Mouse (Mus musculus) brown adipose tissue, adult 24 weeks (tissue): ENCODE measurements around the gene Gm13090. TPM values are rescaled to one million over a fixed set of nuclear protein-coding genes. Genes with fewer than 3 reads are reported as not detected.

Experiments used
- H3K27ac ChIP-seq: fragments of 200-500 bp; replicated peaks from 2 replicates; pipeline ENCODE4 v1.5.1; 2012; ENCODE audit warnings: low read depth, mild to moderate bottlenecking, low read length
- H3K4me1 ChIP-seq: fragments of 200-500 bp; 2 replicates; pipeline ENCODE4 v1.6.1; 2012; ENCODE audit warnings: low read length, mixed read lengths; ENCODE audit not compliant: control insufficient read depth, insufficient read depth, insufficient read length
- H3K4me3 ChIP-seq: fragments of 200-500 bp; 2 replicates; pipeline ENCODE4 v1.5.1; 2012; ENCODE audit warnings: low read depth, mild to moderate bottlenecking, low read length, moderate library complexity; ENCODE audit not compliant: insufficient read depth
- polyA plus RNA-seq: library from polyadenylated mRNA; stranded (reverse); fragments of >200 nt; gene quantifications from 2 replicates; pipeline ENCODE4 v1.2.4, GENCODE M21; 2012; ENCODE audit not compliant: missing spikeins, insufficient read depth, insufficient read length

Gm13090 gene
- polyA plus RNA-seq, 1 experiment, result not detected

- no peak overlapping the region for H3K27ac ChIP-seq
- H3K4me1 ChIP-seq, result peaks cover 6% of the 10 kb centered on the region; the same call in 1 of the 2 replicates
- H3K4me3 ChIP-seq, result no peak overlapping the region
These were observed 49.9 kb downstream of the Gm13090 start for GRCm38 (mm10) chr4:151139053-151139840.

GRCm38 (mm10) chr4:151140368-151140982 lies 51.1 kb downstream of the Gm13090 start:
- H3K27ac ChIP-seq, result no peak overlapping the region

More at GRCm38 (mm10) chr4:151140368-151140982, 51.1 kb downstream of the Gm13090 start:
- Histone ChIP-seq H3K4me3 (no peak overlapping the region), H3K4me1 (peaks cover 6% of the 10 kb centered on the region; the same call in 1 of the 2 replicates)

Other genes with a start within 250 kb of the Gm13090 start
- gene Errfi1, start 235.7 kb upstream of the Gm13090 start, polyA plus RNA-seq, result 14.8 and 32.1 TPM in 2 replicates
- 176 and 208 TPM in 2 replicates for gene Park7, start 175.1 kb upstream of the Gm13090 start, polyA plus RNA-seq
- not detected in 2 replicates for gene Tnfrsf9, start 175.0 kb upstream of the Gm13090 start, polyA plus RNA-seq
- not detected in 2 replicates for gene Uts2, start 92.5 kb upstream of the Gm13090 start, polyA plus RNA-seq
- gene Per3, start 44.9 kb upstream of the Gm13090 start, polyA plus RNA-seq, result 7.0 and 17.9 TPM in 2 replicates
- gene Vamp3, start 31.6 kb upstream of the Gm13090 start, polyA plus RNA-seq, result 79.5 and 80.6 TPM in 2 replicates